Mouse (Mus musculus) right cerebral cortex, postnatal 36 days (tissue): ENCODE measurements around the gene Stat6.
A peak's percentile ranks its signal among the peaks of the same experiment; 100 is the strongest.
"Not testable (repeated sequence)": the region's sequence is repeated elsewhere in the genome, so short reads cannot be mapped to it uniquely, and the experiment has no call there.

Experiments
- DNase-seq, 2 experiments: peaks; one replicate each; pipeline ENCODE4 v3.0.0; 2022; ENCODE audit warnings: low spot score in 2 of 2, mixed read lengths in 1 of 2

Gene Stat6

GRCm38 (mm10) chr10:127652906-127653638, 10.3 kb downstream of the Stat6 start:
- no peak for DNase-seq

- DNase-seq: no peak
Measured at GRCm38 (mm10) chr10:127654970-127655579, 12.3 kb downstream of the Stat6 start.

- not testable (repeated sequence) for DNase-seq
Measured at GRCm38 (mm10) chr10:127657617-127658016, 14.8 kb downstream of the Stat6 start.

GRCm38 (mm10) chr10:127658076-127658475, 15.3 kb downstream of the Stat6 start:
- DNase-seq: no peak

- no peak for DNase-seq
Measured at GRCm38 (mm10) chr10:127659551-127659950, 16.8 kb downstream of the Stat6 start.

- no peak for DNase-seq
Measured at GRCm38 (mm10) chr10:127661291-127661914, 18.6 kb downstream of the Stat6 start.

- peak; percentile 55 to 69 for DNase-seq
Measured at GRCm38 (mm10) chr10:127661915-127662663, 19.3 kb downstream of the Stat6 start.

- DNase-seq: no peak
Measured at GRCm38 (mm10) chr10:127662666-127663253, 20.0 kb downstream of the Stat6 start.

- DNase-seq: no peak
Measured at GRCm38 (mm10) chr10:127663590-127663989, 20.8 kb downstream of the Stat6 start.

GRCm38 (mm10) chr10:127664166-127664565, 21.4 kb downstream of the Stat6 start:
- no peak for DNase-seq

GRCm38 (mm10) chr10:127664891-127665290, 22.1 kb downstream of the Stat6 start:
- DNase-seq: no peak

- no peak for DNase-seq
Measured at GRCm38 (mm10) chr10:127665366-127666181, 22.8 kb downstream of the Stat6 start.

- peak; percentile 73 to 74 for DNase-seq
Measured at GRCm38 (mm10) chr10:127666501-127667268, 23.9 kb downstream of the Stat6 start, which contains the start of gene Nemp1. Gene Nemp1, plus strand, starts transcription at chr10:127666901.

- DNase-seq: peak; percentile 71 to 79
Measured at GRCm38 (mm10) chr10:127667269-127668092, 24.7 kb downstream of the Stat6 start.

GRCm38 (mm10) chr10:127668093-127669050, 25.6 kb downstream of the Stat6 start, which contains the start of gene Nab2:
Gene Nab2, minus strand, starts transcription at chr10:127668568.
- peak; percentile 77 to 78 for DNase-seq

- DNase-seq: peak; percentile 54 to 68
Measured at GRCm38 (mm10) chr10:127669170-127669569, 26.4 kb downstream of the Stat6 start.

GRCm38 (mm10) chr10:127670185-127670584, 27.4 kb downstream of the Stat6 start:
- no peak for DNase-seq

GRCm38 (mm10) chr10:127671276-127671675, 28.5 kb downstream of the Stat6 start:
- no peak for DNase-seq
